In genomic region chr9:97813157-97813556, GRCm38 (mm10) we compare ENCODE assay signal across 13 mouse cellular contexts.
DNase-seq lines count a peak whose midpoint lies in the region; ATAC-seq lines count a peak whose summit lies in the region.
"Had no signal": no experiment of that assay in that cellular context is flagged by ENCODE, and none has a peak within 500 bp of the region (broad histone marks: within the 10 kb centered on the region; RNA-seq: fewer than 3 reads in every experiment).

No protein-coding gene starts in this region.

- peak overlapping the region; percentile 9; the same call in 1 of the 2 replicates for H3K4me2 ChIP-seq in heart, embryonic 13.5 days
- H3K4me2 ChIP-seq: limb, embryonic 12.5 days had no signal

- WGBS in heart, embryonic 13.5 days, result 11% methylated on average over 3 of the region's 3 CpGs

- H3K27me3 ChIP-seq in heart, embryonic 13.5 days (replicated peaks), result no peaks in the 10 kb centered on the region
- H3K27me3 ChIP-seq: CH12.LX; limb, embryonic 12.5 days had no signal

- no peak for ATAC-seq in heart, embryonic 13.5 days (ENCODE audit: extremely low read depth, insufficient number of reproducible peaks, low FRiP score, low TSS enrichment)
- ATAC-seq: hindbrain, postnatal 0 days; liver, postnatal 0 days; midbrain, embryonic 16.5 days had no signal

- intact Hi-C loops in left cerebral cortex, postnatal 14 days (cut with DNase I), result no loop called here

- H3K4me1 ChIP-seq in heart, embryonic 13.5 days, result peaks cover 10% of the 10 kb centered on the region
- H3K4me1 ChIP-seq: limb, embryonic 12.5 days had no signal

- no peaks in the 10 kb centered on the region for H3K9me3 ChIP-seq in heart, embryonic 13.5 days
- H3K9me3 ChIP-seq: limb, embryonic 12.5 days had no signal

- no peaks in the 10 kb centered on the region for H3K36me3 ChIP-seq in heart, embryonic 13.5 days
- H3K36me3 ChIP-seq: limb, embryonic 12.5 days had no signal

- no peak overlapping the region for H3K4me3 ChIP-seq in heart, embryonic 13.5 days
- H3K4me3 ChIP-seq: limb, embryonic 12.5 days had no signal

- DNase-seq in left cerebral cortex, postnatal 14 days (ENCODE audit: low spot score in 2 of 2), result peak; percentile 9 to 25
- DNase-seq in left cerebral cortex, adult 9 months (ENCODE audit: low spot score in 2 of 2), result no peak
- DNase-seq in brain, adult 2 months (ENCODE audit: low read depth, low spot score), result peak; percentile 78
- peak; percentile 42 for DNase-seq in kidney, postnatal 10 days
- DNase-seq in layer of hippocampus, adult 8-10 months (ENCODE audit: low spot score in 2 of 2), result no peak
- no peak for DNase-seq in spleen, postnatal 36 days (ENCODE audit: low spot score in 2 of 2)
- DNase-seq: cerebellum, adult 8-10 months; liver, postnatal 0 days had no signal

- 0 out of 2 replicates have a peak overlapping the region, but pooled peaks have one; percentile 8 for H3K27ac ChIP-seq in heart, embryonic 13.5 days (replicated peaks)
- H3K27ac ChIP-seq: hindbrain, postnatal 0 days; limb, embryonic 12.5 days had no signal

- 0 out of 2 replicates have a peak overlapping the region, but pooled peaks have one; percentile 5 for H3K9ac ChIP-seq in heart, embryonic 13.5 days
- H3K9ac ChIP-seq: limb, embryonic 12.5 days; liver, postnatal 0 days had no signal

Comparison
In these comparisons a context has a peak if more than half of its experiments do, and no peak if none do; other contexts are left out.
1. DNase-seq: peak in left cerebral cortex, postnatal 14 days (2 of 2), brain, adult 2 months (single experiment) and kidney, postnatal 10 days (single experiment); none in left cerebral cortex, adult 9 months (0 of 2), layer of hippocampus, adult 8-10 months (0 of 2) and spleen, postnatal 36 days (0 of 2).